Mouse (Mus musculus): ENCODE measurements around the gene Ermard. TPM values are rescaled to one million over a fixed set of nuclear protein-coding genes. Genes with fewer than 3 reads are reported as not detected.
"Not testable (repeated sequence)": the region's sequence is repeated elsewhere in the genome, so short reads cannot be mapped to it uniquely, and the experiment has no call there.

Gene Ermard
- total RNA-seq (2021) = 10 to 100 TPM; 13.7 to 17.7 TPM
- long read RNA-seq, experiment 1, partial matches to known transcripts = 2 of 9 reads
- long read RNA-seq, experiment 1, other reads (novel, unspliced or antisense) = 6 of 9 reads
- long read RNA-seq, experiment 2, partial matches to known transcripts = 1 of 9 reads
- long read RNA-seq, experiment 2, other reads (novel, unspliced or antisense) = 7 of 9 reads

DNA sequence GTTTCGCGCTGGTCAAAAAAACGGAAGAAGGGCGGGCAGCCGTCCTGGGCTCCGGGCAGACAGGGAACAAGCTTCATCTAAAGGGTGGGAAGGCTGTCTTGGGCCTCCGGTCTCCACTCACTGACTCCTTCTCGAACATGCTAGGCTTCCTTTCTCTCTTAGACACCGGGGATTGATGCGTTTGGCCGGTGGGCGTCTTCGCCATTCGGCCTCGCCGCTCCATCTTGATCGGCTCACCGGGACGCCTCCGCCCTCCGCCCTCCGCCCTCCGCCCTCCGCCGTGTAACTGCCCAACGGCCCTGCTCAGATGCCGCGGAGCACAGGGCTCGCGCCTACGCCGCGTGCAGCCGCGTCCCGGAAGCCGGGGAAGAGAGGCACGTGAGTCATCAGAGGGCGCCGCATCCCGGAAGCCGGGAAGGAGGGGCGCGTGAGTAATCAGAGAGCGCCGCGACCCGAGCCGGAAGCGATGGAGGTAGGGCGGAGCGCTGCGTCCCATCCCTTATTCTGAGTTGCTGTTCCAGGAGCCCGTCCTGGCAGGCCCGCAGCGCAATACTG lies at the start of gene Ermard, which contains the start of the genes Tcte3 and Gm3448:
Ermard (plus strand) TSS at position 34 of the 555 bp plus-strand sequence.
Tcte3 (minus strand) TSS at position 314 of the 555 bp plus-strand sequence.
Gm3448 (minus strand) TSS at position 363 of the 555 bp plus-strand sequence.
- DNase-seq; intact Hi-C loops (cut with DNase I): not testable (repeated sequence)

DNA sequence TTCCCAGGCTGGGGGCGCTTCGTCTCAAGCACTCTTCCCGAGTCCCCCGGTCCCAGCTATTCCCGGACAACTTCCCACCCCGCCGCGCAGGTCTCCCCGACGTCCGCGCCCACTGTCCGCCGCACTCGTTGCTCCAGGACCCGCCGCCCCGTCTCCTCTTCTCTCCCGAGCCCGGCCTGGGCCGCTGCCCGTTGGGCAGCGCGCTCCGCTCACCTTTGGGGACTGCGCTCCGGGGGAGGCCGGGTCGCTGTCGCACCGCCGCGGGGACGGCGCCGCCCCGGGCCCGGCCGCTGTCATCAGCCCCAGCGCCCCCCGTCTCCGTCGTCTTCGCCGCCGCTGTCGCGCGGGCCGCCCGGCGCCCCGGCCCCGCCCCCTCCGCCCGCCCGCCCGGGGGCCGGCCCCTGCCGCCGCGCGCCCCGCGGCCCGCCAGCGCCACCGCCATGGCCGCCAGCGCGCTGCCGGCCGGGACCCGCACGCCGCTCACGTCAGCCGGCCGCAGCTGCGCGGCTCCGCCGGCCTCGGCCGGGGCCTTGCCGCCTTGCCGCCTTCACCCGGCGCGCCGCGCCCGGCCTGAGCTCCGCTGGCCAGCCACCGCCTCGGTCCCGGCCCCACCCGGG lies 48.4 kb upstream of the Ermard start:
- intact Hi-C loops (cut with DNase I) = not testable (repeated sequence)

DNA sequence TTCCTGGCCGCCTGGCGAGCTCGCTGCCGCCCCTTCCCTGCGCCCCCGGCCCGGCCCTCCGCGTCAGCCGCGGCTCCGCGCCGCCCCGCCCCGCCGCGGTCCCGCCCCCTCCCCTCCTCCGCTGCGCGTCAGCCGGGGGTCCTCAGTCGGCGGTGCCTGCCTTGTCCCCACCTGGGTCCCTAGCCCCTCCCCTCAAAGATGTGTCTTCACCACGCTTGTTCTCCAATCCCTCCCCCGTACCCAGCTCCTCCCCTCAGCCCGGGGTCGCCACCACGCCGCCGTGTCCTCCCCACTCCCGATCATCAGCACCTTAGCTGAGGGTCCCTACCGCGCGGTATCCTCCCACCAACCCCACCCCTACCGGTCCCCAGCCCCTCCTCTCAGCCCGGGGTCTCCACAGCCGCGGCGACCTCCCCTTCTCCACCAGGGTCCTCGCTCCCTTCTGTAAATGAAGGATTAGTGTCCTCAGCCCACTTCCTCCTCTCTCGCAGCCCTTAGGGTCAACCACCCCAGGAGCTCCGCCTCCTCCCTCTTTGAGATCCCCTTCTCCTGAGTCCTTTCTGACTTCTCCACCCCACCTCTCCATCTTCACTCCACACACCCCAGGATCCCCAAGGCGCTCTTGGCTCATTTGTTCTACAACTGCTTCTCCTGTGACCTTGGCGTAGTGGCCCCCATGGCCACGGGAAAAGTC lies 47.7 kb upstream of the Ermard start:
- intact Hi-C loops (cut with DNase I); DNase-seq: not testable (repeated sequence)

More for the DNA sequence above, 48.4 kb upstream of the Ermard start:
- DNase-seq = not testable (repeated sequence)

DNA sequence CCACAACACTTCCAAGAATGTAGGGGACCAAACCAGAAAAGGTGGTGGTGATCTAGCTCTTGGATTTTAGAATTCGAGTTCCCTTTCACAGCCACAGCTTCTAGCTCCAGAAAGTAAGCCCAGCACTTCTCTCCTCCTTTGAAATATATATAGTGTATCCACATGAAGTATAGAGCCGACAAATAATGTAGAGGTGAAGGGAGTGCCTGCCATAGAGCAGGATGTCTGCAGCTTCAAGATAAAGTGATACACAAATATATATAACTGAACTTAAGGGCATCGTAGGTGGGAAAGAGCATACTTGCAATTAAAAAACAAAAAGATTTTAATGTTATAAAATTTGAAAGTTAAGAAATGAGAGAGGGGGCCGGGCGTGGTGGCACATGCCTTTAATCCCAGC lies 46.9 kb upstream of the Ermard start:
- intact Hi-C loops (cut with DNase I); DNase-seq: not testable (repeated sequence)

DNA sequence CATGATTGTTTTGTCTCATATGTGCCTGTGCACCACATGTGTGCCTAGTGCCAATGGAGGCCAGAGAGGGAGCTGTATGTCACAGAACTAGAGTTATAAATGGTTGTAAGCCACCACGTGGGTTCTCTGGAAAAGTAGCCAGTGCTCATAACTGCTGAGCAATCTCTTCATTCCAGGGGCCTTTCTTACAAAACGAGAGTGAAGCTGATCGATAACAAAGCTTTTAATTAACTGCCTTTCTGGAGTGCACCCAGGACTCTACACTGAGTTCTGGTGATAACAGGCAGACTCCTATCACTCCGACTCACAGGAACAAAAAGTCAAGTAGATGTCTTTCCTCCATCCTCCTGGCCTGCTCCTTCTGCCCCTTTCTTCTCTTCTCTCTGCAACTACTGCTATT lies 41.0 kb upstream of the Ermard start:
- DNase-seq; intact Hi-C loops (cut with DNase I): not testable (repeated sequence)

DNA sequence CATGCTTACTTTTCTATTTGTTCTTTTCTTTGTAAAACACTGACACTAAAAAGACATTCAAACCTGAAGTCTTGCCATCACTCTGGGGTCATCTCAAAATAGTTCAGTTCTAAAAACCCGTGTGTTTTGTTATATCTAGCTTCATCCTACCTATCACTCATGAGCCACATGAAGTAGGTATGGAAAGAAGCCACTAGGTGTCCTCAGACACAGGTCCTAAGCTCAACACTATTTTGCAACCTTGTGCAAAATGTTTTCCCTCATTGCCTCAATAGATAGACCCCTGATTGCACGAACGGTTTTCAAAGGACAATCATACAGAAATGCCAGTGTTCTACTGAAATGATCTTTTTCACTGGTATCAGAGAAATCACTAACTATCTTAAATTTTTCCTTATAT lies 31.9 kb upstream of the Ermard start:
- DNase-seq; intact Hi-C loops (cut with DNase I): not testable (repeated sequence)

DNA sequence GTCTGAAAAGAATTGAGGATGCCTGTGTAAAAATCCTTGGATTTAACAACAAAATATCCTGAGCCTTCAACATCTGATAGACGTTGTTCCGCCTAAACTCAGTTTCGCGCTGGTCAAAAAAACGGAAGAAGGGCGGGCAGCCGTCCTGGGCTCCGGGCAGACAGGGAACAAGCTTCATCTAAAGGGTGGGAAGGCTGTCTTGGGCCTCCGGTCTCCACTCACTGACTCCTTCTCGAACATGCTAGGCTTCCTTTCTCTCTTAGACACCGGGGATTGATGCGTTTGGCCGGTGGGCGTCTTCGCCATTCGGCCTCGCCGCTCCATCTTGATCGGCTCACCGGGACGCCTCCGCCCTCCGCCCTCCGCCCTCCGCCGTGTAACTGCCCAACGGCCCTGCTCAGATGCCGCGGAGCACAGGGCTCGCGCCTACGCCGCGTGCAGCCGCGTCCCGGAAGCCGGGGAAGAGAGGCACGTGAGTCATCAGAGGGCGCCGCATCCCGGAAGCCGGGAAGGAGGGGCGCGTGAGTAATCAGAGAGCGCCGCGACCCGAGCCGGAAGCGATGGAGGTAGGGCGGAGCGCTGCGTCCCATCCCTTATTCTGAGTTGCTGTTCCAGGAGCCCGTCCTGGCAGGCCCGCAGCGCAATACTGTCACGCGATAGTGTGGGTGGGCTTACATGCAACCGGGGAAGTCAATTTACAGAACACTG lies 31.1 kb upstream of the Ermard start, which contains the start of gene Gm3435:
Gm3435 (plus strand) TSS at position 471 of the 708 bp plus-strand sequence.
- intact Hi-C loops (cut with DNase I); DNase-seq: not testable (repeated sequence)

DNA sequence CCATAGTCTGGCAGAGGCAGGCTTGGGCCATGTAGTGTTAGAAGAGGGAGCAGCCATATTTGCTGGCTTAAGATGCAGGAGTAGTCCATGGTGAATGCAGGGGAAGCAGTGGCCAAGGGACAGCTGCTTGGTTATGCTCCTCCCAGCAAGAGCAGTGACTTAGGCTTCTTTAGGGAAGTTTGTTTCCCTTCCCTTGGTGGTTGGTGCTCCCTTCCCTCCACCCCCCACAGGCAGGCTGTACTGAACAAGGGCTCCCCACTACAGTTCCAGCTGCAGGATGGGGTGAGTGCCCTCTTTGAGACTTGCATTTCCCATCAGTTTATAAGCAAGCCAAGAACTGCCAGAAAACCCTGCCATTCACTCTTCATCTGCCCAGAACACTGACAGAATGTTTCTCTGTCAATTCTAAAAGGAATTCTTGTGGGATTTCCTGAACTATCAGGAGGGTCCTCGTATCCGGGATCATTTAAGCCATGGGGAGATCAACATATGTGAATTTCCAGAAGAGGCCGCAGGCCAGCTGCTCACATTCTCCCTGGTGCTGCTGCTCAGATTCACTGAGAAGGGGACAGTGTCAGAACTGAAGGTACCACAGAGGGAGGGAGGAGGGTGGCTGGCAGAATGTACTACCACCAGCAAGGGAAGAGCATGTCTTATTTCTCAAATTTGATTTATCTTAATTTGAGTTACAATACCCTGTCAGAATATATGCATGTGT lies 19.3 kb upstream of the Ermard start:
- intact Hi-C loops (cut with DNase I) = not testable (repeated sequence)
- DNase-seq = peak in 1 of 2 experiments; percentile 21

DNA sequence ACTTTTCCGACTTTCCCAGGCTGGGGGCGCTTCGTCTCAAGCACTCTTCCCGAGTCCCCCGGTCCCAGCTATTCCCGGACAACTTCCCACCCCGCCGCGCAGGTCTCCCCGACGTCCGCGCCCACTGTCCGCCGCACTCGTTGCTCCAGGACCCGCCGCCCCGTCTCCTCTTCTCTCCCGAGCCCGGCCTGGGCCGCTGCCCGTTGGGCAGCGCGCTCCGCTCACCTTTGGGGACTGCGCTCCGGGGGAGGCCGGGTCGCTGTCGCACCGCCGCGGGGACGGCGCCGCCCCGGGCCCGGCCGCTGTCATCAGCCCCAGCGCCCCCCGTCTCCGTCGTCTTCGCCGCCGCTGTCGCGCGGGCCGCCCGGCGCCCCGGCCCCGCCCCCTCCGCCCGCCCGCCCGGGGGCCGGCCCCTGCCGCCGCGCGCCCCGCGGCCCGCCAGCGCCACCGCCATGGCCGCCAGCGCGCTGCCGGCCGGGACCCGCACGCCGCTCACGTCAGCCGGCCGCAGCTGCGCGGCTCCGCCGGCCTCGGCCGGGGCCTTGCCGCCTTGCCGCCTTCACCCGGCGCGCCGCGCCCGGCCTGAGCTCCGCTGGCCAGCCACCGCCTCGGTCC lies 17.0 kb upstream of the Ermard start:
- intact Hi-C loops (cut with DNase I); DNase-seq: not testable (repeated sequence)

DNA sequence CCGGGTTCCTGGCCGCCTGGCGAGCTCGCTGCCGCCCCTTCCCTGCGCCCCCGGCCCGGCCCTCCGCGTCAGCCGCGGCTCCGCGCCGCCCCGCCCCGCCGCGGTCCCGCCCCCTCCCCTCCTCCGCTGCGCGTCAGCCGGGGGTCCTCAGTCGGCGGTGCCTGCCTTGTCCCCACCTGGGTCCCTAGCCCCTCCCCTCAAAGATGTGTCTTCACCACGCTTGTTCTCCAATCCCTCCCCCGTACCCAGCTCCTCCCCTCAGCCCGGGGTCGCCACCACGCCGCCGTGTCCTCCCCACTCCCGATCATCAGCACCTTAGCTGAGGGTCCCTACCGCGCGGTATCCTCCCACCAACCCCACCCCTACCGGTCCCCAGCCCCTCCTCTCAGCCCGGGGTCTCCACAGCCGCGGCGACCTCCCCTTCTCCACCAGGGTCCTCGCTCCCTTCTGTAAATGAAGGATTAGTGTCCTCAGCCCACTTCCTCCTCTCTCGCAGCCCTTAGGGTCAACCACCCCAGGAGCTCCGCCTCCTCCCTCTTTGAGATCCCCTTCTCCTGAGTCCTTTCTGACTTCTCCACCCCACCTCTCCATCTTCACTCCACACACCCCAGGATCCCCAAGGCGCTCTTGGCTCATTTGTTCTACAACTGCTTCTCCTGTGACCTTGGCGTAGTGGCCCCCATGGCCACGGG lies 16.4 kb upstream of the Ermard start:
- intact Hi-C loops (cut with DNase I); DNase-seq: not testable (repeated sequence)

DNA sequence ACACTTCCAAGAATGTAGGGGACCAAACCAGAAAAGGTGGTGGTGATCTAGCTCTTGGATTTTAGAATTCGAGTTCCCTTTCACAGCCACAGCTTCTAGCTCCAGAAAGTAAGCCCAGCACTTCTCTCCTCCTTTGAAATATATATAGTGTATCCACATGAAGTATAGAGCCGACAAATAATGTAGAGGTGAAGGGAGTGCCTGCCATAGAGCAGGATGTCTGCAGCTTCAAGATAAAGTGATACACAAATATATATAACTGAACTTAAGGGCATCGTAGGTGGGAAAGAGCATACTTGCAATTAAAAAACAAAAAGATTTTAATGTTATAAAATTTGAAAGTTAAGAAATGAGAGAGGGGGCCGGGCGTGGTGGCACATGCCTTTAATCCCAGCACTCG lies 15.5 kb upstream of the Ermard start:
- DNase-seq; intact Hi-C loops (cut with DNase I): not testable (repeated sequence)

DNA sequence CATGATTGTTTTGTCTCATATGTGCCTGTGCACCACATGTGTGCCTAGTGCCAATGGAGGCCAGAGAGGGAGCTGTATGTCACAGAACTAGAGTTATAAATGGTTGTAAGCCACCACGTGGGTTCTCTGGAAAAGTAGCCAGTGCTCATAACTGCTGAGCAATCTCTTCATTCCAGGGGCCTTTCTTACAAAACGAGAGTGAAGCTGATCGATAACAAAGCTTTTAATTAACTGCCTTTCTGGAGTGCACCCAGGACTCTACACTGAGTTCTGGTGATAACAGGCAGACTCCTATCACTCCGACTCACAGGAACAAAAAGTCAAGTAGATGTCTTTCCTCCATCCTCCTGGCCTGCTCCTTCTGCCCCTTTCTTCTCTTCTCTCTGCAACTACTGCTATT lies 9.6 kb upstream of the Ermard start:
- DNase-seq; intact Hi-C loops (cut with DNase I): not testable (repeated sequence)

DNA sequence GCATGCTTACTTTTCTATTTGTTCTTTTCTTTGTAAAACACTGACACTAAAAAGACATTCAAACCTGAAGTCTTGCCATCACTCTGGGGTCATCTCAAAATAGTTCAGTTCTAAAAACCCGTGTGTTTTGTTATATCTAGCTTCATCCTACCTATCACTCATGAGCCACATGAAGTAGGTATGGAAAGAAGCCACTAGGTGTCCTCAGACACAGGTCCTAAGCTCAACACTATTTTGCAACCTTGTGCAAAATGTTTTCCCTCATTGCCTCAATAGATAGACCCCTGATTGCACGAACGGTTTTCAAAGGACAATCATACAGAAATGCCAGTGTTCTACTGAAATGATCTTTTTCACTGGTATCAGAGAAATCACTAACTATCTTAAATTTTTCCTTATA lies 553 bp upstream of the Ermard start:
- intact Hi-C loops (cut with DNase I); DNase-seq: not testable (repeated sequence)

DNA sequence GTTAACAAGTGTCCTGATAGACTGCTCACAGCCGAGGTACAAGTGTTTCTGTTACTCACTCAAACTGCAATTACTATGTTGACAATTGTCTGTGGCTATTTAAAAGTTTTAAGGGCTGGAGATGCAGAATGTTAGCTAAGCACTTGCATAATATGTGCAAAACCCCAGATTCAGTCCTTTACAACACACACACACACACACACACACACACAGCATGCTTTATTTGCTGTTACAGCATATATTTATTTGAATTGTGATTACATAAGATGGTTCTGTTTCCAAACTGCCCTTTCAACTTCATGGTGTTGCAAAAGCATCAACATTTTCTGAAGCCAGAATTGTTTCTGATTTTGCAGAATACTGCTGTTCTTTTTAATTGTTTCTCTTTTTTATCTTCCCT lies 9.3 kb downstream of the Ermard start:
- DNase-seq; intact Hi-C loops (cut with DNase I): not testable (repeated sequence)

DNA sequence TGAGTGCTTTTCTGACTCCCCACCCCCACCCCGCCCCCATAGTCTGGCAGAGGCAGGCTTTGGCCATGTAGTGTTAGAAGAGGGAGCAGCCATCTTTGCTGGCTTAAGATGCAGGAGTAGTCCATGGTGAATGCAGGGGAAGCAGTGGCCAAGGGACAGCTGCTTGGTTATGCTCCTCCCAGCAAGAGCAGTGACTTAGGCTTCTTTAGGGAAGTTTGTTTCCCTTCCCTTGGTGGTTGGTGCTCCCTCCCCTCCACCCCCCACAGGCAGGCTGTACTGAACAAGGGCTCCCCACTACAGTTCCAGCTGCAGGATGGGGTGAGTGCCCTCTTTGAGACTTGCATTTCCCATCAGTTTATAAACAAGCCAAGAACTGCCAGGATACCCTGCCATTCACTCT lies 11.8 kb downstream of the Ermard start:
- DNase-seq; intact Hi-C loops (cut with DNase I): not testable (repeated sequence)

DNA sequence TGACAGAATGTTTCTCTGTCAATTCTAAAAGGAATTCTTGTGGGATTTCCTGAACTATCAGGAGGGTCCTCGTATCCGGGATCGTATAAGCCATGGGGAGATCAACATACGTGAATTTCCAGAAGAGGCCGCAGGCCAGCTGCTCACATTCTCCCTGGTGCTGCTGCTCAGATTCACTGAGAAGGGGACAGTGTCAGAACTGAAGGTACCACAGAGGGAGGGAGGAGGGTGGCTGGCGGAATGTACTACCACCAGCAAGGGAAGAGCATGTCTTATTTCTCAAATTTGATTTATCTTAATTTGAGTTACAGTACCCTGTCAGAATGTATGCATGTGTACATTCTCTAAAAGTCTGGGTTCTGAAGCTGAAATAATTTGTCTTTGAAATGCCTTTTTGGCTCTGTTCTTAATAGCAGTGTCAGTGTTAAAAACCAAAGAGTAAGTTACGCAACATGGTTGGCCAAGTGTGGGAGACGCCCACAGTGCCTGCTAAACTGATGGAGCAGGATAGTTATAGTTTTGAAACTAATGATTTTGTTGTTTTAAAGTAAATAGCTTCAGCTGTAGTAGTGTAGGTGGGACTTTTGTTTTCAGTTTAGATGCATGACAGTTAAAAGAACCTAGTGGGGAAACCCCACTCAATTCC lies 12.3 kb downstream of the Ermard start:
- intact Hi-C loops (cut with DNase I); DNase-seq: not testable (repeated sequence)

DNA sequence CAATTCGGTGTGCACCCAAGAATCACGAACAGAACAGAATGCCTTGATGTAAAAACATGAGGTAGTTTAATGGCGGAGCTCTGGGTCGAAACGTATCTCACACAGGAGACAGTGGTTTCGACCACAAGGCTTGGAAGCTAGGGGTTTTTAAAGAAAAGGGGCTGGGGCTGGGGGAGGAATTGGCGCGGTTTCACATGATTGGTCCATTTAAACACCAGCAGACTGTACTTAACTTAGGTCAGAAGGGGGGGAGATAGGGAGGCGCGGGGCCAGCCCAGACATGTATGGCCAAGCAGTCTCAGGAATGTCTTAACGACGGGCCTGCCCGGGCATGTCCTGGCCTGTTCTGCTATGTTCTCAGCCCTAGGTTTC lies 12.8 kb downstream of the Ermard start:
- intact Hi-C loops (cut with DNase I) = not testable (repeated sequence)
- DNase-seq = peak in 1 of 2 experiments; percentile 12

DNA sequence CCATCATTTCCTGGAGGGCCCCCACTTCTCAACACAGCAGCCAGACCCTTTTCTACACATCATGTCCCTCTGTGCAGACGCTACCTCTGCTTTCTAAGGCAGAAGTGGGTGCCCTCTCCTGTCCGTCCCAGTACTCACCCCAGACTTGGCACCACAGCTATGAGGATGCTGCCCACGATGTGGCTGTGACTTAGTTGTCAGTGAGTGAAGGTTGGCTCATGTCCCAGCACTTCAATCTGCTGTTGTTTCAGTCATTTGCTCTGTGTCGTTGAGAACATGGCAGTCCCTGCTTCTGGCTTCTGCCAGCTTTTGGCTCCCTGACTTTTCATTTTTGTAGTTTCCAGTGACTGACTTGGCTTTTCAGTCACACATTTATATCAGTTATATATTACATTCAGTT lies 14.9 kb downstream of the Ermard start:
- intact Hi-C loops (cut with DNase I) = no loop called here
- DNase-seq = no peak
